Mouse (Mus musculus): ENCODE results near the gene C5ar1. TPM values are rescaled to one million over a fixed set of nuclear protein-coding genes. Genes with fewer than 3 reads are reported as not detected.

C5ar1 gene
- polyA plus RNA-seq (2015; fragmentation: Nextera tagmentation; extraction: Ambion mirVana): 14.5 and 29.6 TPM in 2 replicates

GRCm38 (mm10) chr7:16259110-16259590, at the start of gene C5ar1:
Gene C5ar1 (minus strand): TSS chr7:16259540.

GRCm38 (mm10) chr7:16308093-16308492, 48.8 kb upstream of the C5ar1 start, which contains the start of gene Bbc3:
Gene Bbc3 (plus strand): TSS chr7:16308393.

GRCm38 (mm10) chr7:16286026-16286961, 27.0 kb upstream of the C5ar1 start, which contains the start of gene Ccdc9:
Gene Ccdc9 (minus strand): TSS chr7:16286795.

DNA sequence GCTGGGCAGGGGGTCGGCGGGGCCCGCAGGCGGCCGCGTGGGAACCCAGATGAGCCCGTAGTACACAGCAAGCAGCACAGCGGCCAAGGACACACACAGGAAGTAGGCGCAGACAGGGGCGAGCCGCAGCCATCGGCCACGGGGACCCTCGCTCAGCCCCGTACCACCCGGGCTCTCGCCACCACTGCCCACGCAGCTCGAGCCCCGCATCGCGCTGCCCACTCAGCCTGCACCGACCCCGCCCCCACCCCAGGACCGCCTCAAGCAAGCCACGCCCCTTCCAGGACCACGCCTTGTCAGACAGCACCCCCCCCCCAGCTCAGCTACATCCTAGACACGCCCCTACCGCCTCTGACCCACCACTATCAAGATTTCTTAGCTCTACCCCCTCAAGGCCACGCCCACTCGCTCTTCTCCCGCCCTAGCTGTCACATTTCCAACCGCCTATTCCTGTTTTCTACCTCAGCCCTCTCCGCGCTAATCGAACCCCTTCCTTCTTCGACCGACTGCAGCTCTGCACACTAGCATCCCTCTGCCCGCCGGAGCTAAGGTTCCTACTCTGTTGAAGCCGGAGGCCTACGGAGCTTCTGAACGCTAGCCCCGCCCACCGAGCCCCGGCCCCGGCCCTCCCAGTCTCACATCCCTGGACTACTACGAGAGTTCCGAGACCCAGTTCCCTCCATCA, 13.9 kb upstream of the C5ar1 start, which contains the start of gene Inafm1:
Gene Inafm1 (minus strand): TSS at position 537 of the 685 bp plus-strand sequence.

DNA sequence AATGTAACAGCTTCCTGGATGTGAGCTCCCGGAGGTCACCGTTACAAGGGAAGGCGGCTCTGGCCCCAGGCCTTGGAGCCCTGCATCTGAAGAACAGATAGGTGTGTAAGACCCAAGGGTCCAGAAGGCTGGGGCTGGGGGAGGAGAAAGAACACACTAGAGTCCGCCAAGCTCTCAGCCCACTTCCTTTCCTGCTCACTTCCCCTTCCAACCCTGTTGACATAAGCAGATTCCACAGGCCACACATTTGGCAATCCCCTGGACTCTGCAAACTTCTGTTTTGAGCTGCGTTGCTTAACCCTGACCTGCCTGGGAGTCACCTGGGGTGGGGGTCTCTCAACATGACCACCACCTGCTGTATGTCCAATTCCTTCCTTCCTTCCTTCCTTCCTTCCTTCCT, 15.3 kb downstream of the C5ar1 start, which contains the start of gene C5ar2:
Gene C5ar2 (minus strand): TSS at position 88 of the 400 bp plus-strand sequence.

GRCm38 (mm10) chr7:16221582-16222272, 37.6 kb downstream of the C5ar1 start, which contains the start of gene Dhx34:
Gene Dhx34 (minus strand): TSS chr7:16222037.

Other genes starting within 250 kb of the C5ar1 start
- 3.5 TPM in 2 replicates for gene Bicra, start 211.6 kb downstream of the C5ar1 start, polyA plus RNA-seq (2015; fragmentation: Nextera tagmentation; extraction: Ambion mirVana)
- gene Zfp541, start 197.7 kb downstream of the C5ar1 start, polyA plus RNA-seq (2015; fragmentation: Nextera tagmentation; extraction: Ambion mirVana): 0.05 TPM in 1 of 2 replicates, not detected in the other
- gene Napa, start 161.1 kb downstream of the C5ar1 start, polyA plus RNA-seq (2015; fragmentation: Nextera tagmentation; extraction: Ambion mirVana): 167 and 170 TPM in 2 replicates
- gene Kptn, start 139.6 kb downstream of the C5ar1 start, polyA plus RNA-seq (2015; fragmentation: Nextera tagmentation; extraction: Ambion mirVana): 21.2 and 23.3 TPM in 2 replicates
- 0.21 and 0.25 TPM in 2 replicates for gene Slc8a2, start 129.7 kb downstream of the C5ar1 start, polyA plus RNA-seq (2015; fragmentation: Nextera tagmentation; extraction: Ambion mirVana)
- gene Meis3, start 84.5 kb downstream of the C5ar1 start, polyA plus RNA-seq (2015; fragmentation: Nextera tagmentation; extraction: Ambion mirVana): 21.0 and 23.5 TPM in 2 replicates
- 6.5 and 8.6 TPM in 2 replicates for gene Dhx34, start 37.5 kb downstream of the C5ar1 start, polyA plus RNA-seq (2015; fragmentation: Nextera tagmentation; extraction: Ambion mirVana)
- 0.46 and 0.77 TPM in 2 replicates for gene C5ar2, start 15.4 kb downstream of the C5ar1 start, polyA plus RNA-seq (2015; fragmentation: Nextera tagmentation; extraction: Ambion mirVana)
- gene Inafm1, start 14.1 kb upstream of the C5ar1 start, polyA plus RNA-seq (2015; fragmentation: Nextera tagmentation; extraction: Ambion mirVana): 14.6 and 17.1 TPM in 2 replicates
- gene Ccdc9, start 27.3 kb upstream of the C5ar1 start, polyA plus RNA-seq (2015; fragmentation: Nextera tagmentation; extraction: Ambion mirVana): 8.4 and 9.7 TPM in 2 replicates
- 3.0 and 3.7 TPM in 2 replicates for gene Bbc3, start 48.9 kb upstream of the C5ar1 start, polyA plus RNA-seq (2015; fragmentation: Nextera tagmentation; extraction: Ambion mirVana)
- 145 and 166 TPM in 2 replicates for gene Sae1, start 128.3 kb upstream of the C5ar1 start, polyA plus RNA-seq (2015; fragmentation: Nextera tagmentation; extraction: Ambion mirVana)
- 6.7 and 7.0 TPM in 2 replicates for gene Zc3h4, start 141.4 kb upstream of the C5ar1 start, polyA plus RNA-seq (2015; fragmentation: Nextera tagmentation; extraction: Ambion mirVana)
- 76.6 and 78.8 TPM in 2 replicates for gene Tmem160, start 193.2 kb upstream of the C5ar1 start, polyA plus RNA-seq (2015; fragmentation: Nextera tagmentation; extraction: Ambion mirVana)
- 0.17 and 0.27 TPM in 2 replicates for gene Npas1, start 218.2 kb upstream of the C5ar1 start, polyA plus RNA-seq (2015; fragmentation: Nextera tagmentation; extraction: Ambion mirVana)